Mouse (Mus musculus): ENCODE data around the gene Mroh7.

- TF ChIP-seq CTCF (IDR thresholded peaks at IDR 0.05): peak; percentile 90
- no peak for TF ChIP-seq POLR2A (IDR thresholded peaks at IDR 0.05; ENCODE audit: insufficient read depth, low read depth, low read length)
These were observed 22.3 kb downstream of the Mroh7 start for GRCm38 (mm10) chr4:106708408-106708807.
